Mouse (Mus musculus) hindbrain, embryonic 10.5 days (tissue): ENCODE data around the gene Shroom3. TPM values are rescaled to one million over a fixed set of nuclear protein-coding genes. Genes with fewer than 3 reads are reported as not detected.
A peak's percentile ranks its signal among the peaks of the same experiment; 100 is the strongest.

Experiments
- DNase-seq: peaks from one replicate; pipeline ENCODE4 v3.0.0-alpha.2; 2017; ENCODE audit warnings: low spot score
- H3K27ac ChIP-seq: fragments of 300-500 bp; sonication (generic); 2 replicates; pipeline ENCODE4 v1.5.1; 2016; ENCODE audit warnings: mild to moderate bottlenecking, moderate library complexity
- H3K27me3 ChIP-seq: fragments of 300-500 bp; sonication (generic); 2 replicates; pipeline ENCODE4 v1.6.1; 2016; ENCODE audit warnings: mild to moderate bottlenecking; ENCODE audit not compliant: poor library complexity, insufficient read depth, severe bottlenecking
- H3K36me3 ChIP-seq: fragments of 300-500 bp; sonication (generic); 2 replicates; pipeline ENCODE4 v1.6.1; 2016; ENCODE audit warnings: mild to moderate bottlenecking, moderate library complexity
- H3K4me1 ChIP-seq: fragments of 300-500 bp; sonication (generic); replicated peaks from 2 replicates; pipeline ENCODE4 v1.6.1; 2016; ENCODE audit warnings: mild to moderate bottlenecking
- H3K4me3 ChIP-seq: fragments of 300-500 bp; sonication (generic); 2 replicates; pipeline ENCODE4 v1.5.1; 2016; ENCODE audit warnings: mild to moderate bottlenecking, moderate library complexity
- H3K9me3 ChIP-seq: fragments of 300-500 bp; sonication (generic); 2 replicates; pipeline ENCODE4 v1.6.1; 2016; ENCODE audit warnings: mild to moderate bottlenecking, moderate library complexity
- WGBS: fragments of 180-500 bp; shearing (Covaris S2); methylation state at CpG from one replicate; pipeline ENCODE4 v1.1.7; 2016; 5-methylcytosine and 5-hydroxymethylcytosine counted together
- polyA plus RNA-seq: library from polyadenylated mRNA; unstranded; fragments of >200 nt; fragmentation: Nextera tagmentation; extraction: Ambion mirVana; gene quantifications from 2 replicates; pipeline ENCODE4 v1.2.1, GENCODE M21; 2016

Gene Shroom3
- polyA plus RNA-seq, 1 experiment from 2014 or later: 6.5 TPM

GRCm38 (mm10) chr5:92924851-92925477, 241.7 kb downstream of the Shroom3 start:
- Histone ChIP-seq H3K27me3 (no peaks in the 10 kb centered on the region), H3K4me3 (peak overlapping the region; percentile 27), H3K9me3 (no peaks in the 10 kb centered on the region), H3K27ac (peak overlapping the region; percentile 56; the same call in 1 of the 2 replicates), H3K4me1 (peaks cover 26% of the 10 kb centered on the region), H3K36me3 (peaks cover 36% of the 10 kb centered on the region)
- 8% methylated on average over 17 of the region's 17 CpGs for WGBS
- no peak for DNase-seq

- Histone ChIP-seq H3K27ac (no peak overlapping the region), H3K27me3 (no peaks in the 10 kb centered on the region), H3K36me3 (peaks cover 21% of the 10 kb centered on the region), H3K4me3 (no peak overlapping the region), H3K9me3 (no peaks in the 10 kb centered on the region), H3K4me1 (peaks cover 41% of the 10 kb centered on the region)
- WGBS: 85% methylated on average over 10 of the region's 10 CpGs
- DNase-seq: no peak
Measured at GRCm38 (mm10) chr5:92927667-92928066, 244.4 kb downstream of the Shroom3 start.

- Histone ChIP-seq H3K27me3 (no peaks in the 10 kb centered on the region), H3K27ac (no peak overlapping the region), H3K4me1 (peaks cover 26% of the 10 kb centered on the region), H3K36me3 (peaks cover 39% of the 10 kb centered on the region), H3K9me3 (no peaks in the 10 kb centered on the region), H3K4me3 (no peak overlapping the region)
- no peak for DNase-seq
- 62% methylated on average over 6 of the region's 6 CpGs for WGBS
Measured at GRCm38 (mm10) chr5:92930557-92930956, 247.3 kb downstream of the Shroom3 start.

GRCm38 (mm10) chr5:92931298-92931697, 248.1 kb downstream of the Shroom3 start:
- WGBS: 71% methylated on average over 16 of the region's 16 CpGs
- DNase-seq: no peak

GRCm38 (mm10) chr5:92933010-92933409, 249.8 kb downstream of the Shroom3 start:
- Histone ChIP-seq H3K27me3 (no peaks in the 10 kb centered on the region), H3K4me3 (no peak overlapping the region), H3K36me3 (peaks cover 46% of the 10 kb centered on the region), H3K4me1 (peaks cover 19% of the 10 kb centered on the region), H3K9me3 (no peaks in the 10 kb centered on the region), H3K27ac (no peak overlapping the region)
- WGBS: 81% methylated on average over 10 of the region's 10 CpGs
- no peak for DNase-seq

More at GRCm38 (mm10) chr5:92931298-92931697, 248.1 kb downstream of the Shroom3 start:
- no peaks in the 10 kb centered on the region for H3K27me3 ChIP-seq
- no peaks in the 10 kb centered on the region for H3K9me3 ChIP-seq
- H3K36me3 ChIP-seq: peaks cover 47% of the 10 kb centered on the region
- 0 out of 2 replicates have a peak overlapping the region, but pooled peaks have one; percentile 53 for H3K27ac ChIP-seq
- H3K4me3 ChIP-seq: no peak overlapping the region
- H3K4me1 ChIP-seq: peaks cover 23% of the 10 kb centered on the region

- whole genome bisulfite sequencing: 90% methylated on average over 7 of the region's 7 CpGs
- H3K27me3 ChIP-seq: no peaks in the 10 kb centered on the region
- no peaks in the 10 kb centered on the region for H3K9me3 ChIP-seq
- DNase-seq: no peak
- peaks cover 19% of the 10 kb centered on the region for H3K4me1 ChIP-seq
- H3K36me3 ChIP-seq: peaks cover 50% of the 10 kb centered on the region
- no peak overlapping the region for H3K27ac ChIP-seq
- no peak overlapping the region for H3K4me3 ChIP-seq
Measured at GRCm38 (mm10) chr5:92933599-92934217, 250.5 kb downstream of the Shroom3 start.

- 85% methylated on average over 7 of the region's 7 CpGs for WGBS
- no peak for DNase-seq
- H3K9me3 ChIP-seq: no peaks in the 10 kb centered on the region
- H3K4me1 ChIP-seq: peaks cover 19% of the 10 kb centered on the region
- no peak overlapping the region for H3K4me3 ChIP-seq
- no peaks in the 10 kb centered on the region for H3K27me3 ChIP-seq
- no peak overlapping the region for H3K27ac ChIP-seq
- peaks cover 54% of the 10 kb centered on the region for H3K36me3 ChIP-seq
Measured at GRCm38 (mm10) chr5:92934269-92934939, 251.2 kb downstream of the Shroom3 start.

- Histone ChIP-seq H3K4me1 (peaks cover 10% of the 10 kb centered on the region), H3K27me3 (no peaks in the 10 kb centered on the region), H3K27ac (0 out of 2 replicates have a peak overlapping the region, but pooled peaks have one; percentile 8), H3K4me3 (no peak overlapping the region), H3K9me3 (peaks cover 13% of the 10 kb centered on the region), H3K36me3 (peaks cover 59% of the 10 kb centered on the region)
- DNase-seq: no peak
- WGBS: 90% methylated on average over 8 of the region's 8 CpGs
Measured at GRCm38 (mm10) chr5:92935883-92936282, 252.6 kb downstream of the Shroom3 start.

- WGBS: 92% methylated on average over 4 of the region's 4 CpGs
- DNase-seq: no peak
- Histone ChIP-seq H3K36me3 (peaks cover 75% of the 10 kb centered on the region), H3K4me3 (no peak overlapping the region), H3K4me1 (no peaks in the 10 kb centered on the region; the same call in 1 of the 2 replicates), H3K27me3 (no peaks in the 10 kb centered on the region), H3K27ac (no peak overlapping the region), H3K9me3 (peaks cover 31% of the 10 kb centered on the region)
Measured at GRCm38 (mm10) chr5:92937701-92938100, 254.5 kb downstream of the Shroom3 start.

GRCm38 (mm10) chr5:92939246-92939995, 256.2 kb downstream of the Shroom3 start:
- peaks cover 84% of the 10 kb centered on the region for H3K36me3 ChIP-seq
- no peak for DNase-seq

GRCm38 (mm10) chr5:92942166-92942565, 258.9 kb downstream of the Shroom3 start:
- Histone ChIP-seq H3K4me3 (0 out of 2 replicates have a peak overlapping the region, but pooled peaks have one; percentile 3), H3K27me3 (no peaks in the 10 kb centered on the region), H3K36me3 (peaks cover 89% of the 10 kb centered on the region), H3K4me1 (no peaks in the 10 kb centered on the region), H3K9me3 (peaks cover 33% of the 10 kb centered on the region), H3K27ac (no peak overlapping the region)
- DNase-seq: no peak
- WGBS: 90% methylated on average over 57 of the region's 57 CpGs

More at GRCm38 (mm10) chr5:92939246-92939995, 256.2 kb downstream of the Shroom3 start:
- H3K27ac ChIP-seq: no peak overlapping the region
- peaks cover 33% of the 10 kb centered on the region for H3K9me3 ChIP-seq
- no peaks in the 10 kb centered on the region for H3K27me3 ChIP-seq
- no peak overlapping the region for H3K4me3 ChIP-seq
- no peaks in the 10 kb centered on the region; the same call in 1 of the 2 replicates for H3K4me1 ChIP-seq
- WGBS: 90% methylated on average over 15 of the region's 15 CpGs

GRCm38 (mm10) chr5:92942577-92942976, 259.3 kb downstream of the Shroom3 start:
- Histone ChIP-seq H3K4me3 (peak overlapping the region; percentile 3; the same call in 1 of the 2 replicates), H3K27ac (no peak overlapping the region), H3K36me3 (peaks cover 91% of the 10 kb centered on the region), H3K27me3 (no peaks in the 10 kb centered on the region), H3K9me3 (peaks cover 33% of the 10 kb centered on the region), H3K4me1 (no peaks in the 10 kb centered on the region)
- DNase-seq: no peak
- WGBS: 88% methylated on average over 47 of the region's 47 CpGs
